Mouse (Mus musculus): ENCODE data around the gene Crhbp.

The Crhbp gene

GRCm38 (mm10) chr13:95444824-95445223 lies at the start of gene Crhbp:
TSS of gene Crhbp (minus strand) at chr13:95444924.
- no peak for DNase-seq

- no peak for DNase-seq
Measured at GRCm38 (mm10) chr13:95493296-95493695, 48.6 kb upstream of the Crhbp start.

- no peak for DNase-seq
Measured at GRCm38 (mm10) chr13:95491327-95491726, 46.6 kb upstream of the Crhbp start.

- no peak for DNase-seq
Measured at GRCm38 (mm10) chr13:95484664-95485063, 39.9 kb upstream of the Crhbp start.

GRCm38 (mm10) chr13:95481428-95481827 lies 36.7 kb upstream of the Crhbp start:
- peak; percentile 84 for DNase-seq

GRCm38 (mm10) chr13:95478671-95479413 lies 34.1 kb upstream of the Crhbp start, which contains the start of gene S100z:
TSS of gene S100z (minus strand) at chr13:95478721.
- no peak for DNase-seq

GRCm38 (mm10) chr13:95477173-95477572 lies 32.4 kb upstream of the Crhbp start:
- DNase-seq = no peak

- no peak for DNase-seq
Measured at GRCm38 (mm10) chr13:95475124-95475523, 30.4 kb upstream of the Crhbp start.

GRCm38 (mm10) chr13:95474294-95474693 lies 29.6 kb upstream of the Crhbp start:
- no peak for DNase-seq

- DNase-seq = peak; percentile 25
Measured at GRCm38 (mm10) chr13:95470970-95471369, 26.2 kb upstream of the Crhbp start.

- DNase-seq = no peak
Measured at GRCm38 (mm10) chr13:95451529-95451928, 6.8 kb upstream of the Crhbp start.

GRCm38 (mm10) chr13:95450636-95451210 lies 6.0 kb upstream of the Crhbp start:
- DNase-seq = no peak

GRCm38 (mm10) chr13:95449730-95450129 lies 5.0 kb upstream of the Crhbp start:
- no peak for DNase-seq

- no peak for DNase-seq
Measured at GRCm38 (mm10) chr13:95444291-95444690, 433 bp downstream of the Crhbp start.

- peak; percentile 23 for DNase-seq
Measured at GRCm38 (mm10) chr13:95443376-95444233, 1.1 kb downstream of the Crhbp start.

GRCm38 (mm10) chr13:95442901-95443300 lies 1.8 kb downstream of the Crhbp start:
- no peak for DNase-seq

GRCm38 (mm10) chr13:95439569-95439968 lies 5.2 kb downstream of the Crhbp start:
- no peak for DNase-seq

GRCm38 (mm10) chr13:95431760-95432159 lies 13.0 kb downstream of the Crhbp start:
- no peak for DNase-seq

- no peak for DNase-seq
Measured at GRCm38 (mm10) chr13:95427499-95427898, 17.2 kb downstream of the Crhbp start.

- no peak for DNase-seq
Measured at GRCm38 (mm10) chr13:95426421-95426820, 18.3 kb downstream of the Crhbp start.

GRCm38 (mm10) chr13:95425484-95425883 lies 19.2 kb downstream of the Crhbp start:
- DNase-seq = no peak

- DNase-seq = no peak
Measured at GRCm38 (mm10) chr13:95424932-95425331, 19.8 kb downstream of the Crhbp start.

- no peak for DNase-seq
Measured at GRCm38 (mm10) chr13:95419204-95419749, 25.4 kb downstream of the Crhbp start.
